Mouse (Mus musculus) frontal cortex, adult (tissue): ENCODE results near the gene Gtf2h1.

ENCODE experiments used
- ATAC-seq: cut with Nextera tagmentation; 2 replicates; pipeline ENCODE4 v1.9.2; 2017; ENCODE audit warnings: mild to moderate bottlenecking, moderate library complexity, mixed read lengths; ENCODE audit not compliant: low TSS enrichment

Gtf2h1 gene

GRCm38 (mm10) chr7:46851026-46851425 is 55.1 kb downstream of the Gtf2h1 start:
- no peak for ATAC-seq

- no peak for ATAC-seq
Observed at GRCm38 (mm10) chr7:46852666-46853065, 56.8 kb downstream of the Gtf2h1 start.

GRCm38 (mm10) chr7:46853365-46853764 is 57.5 kb downstream of the Gtf2h1 start:
- ATAC-seq: no peak

GRCm38 (mm10) chr7:46855866-46856560 is 60.1 kb downstream of the Gtf2h1 start:
- no peak for ATAC-seq

GRCm38 (mm10) chr7:46857436-46857835 is 61.5 kb downstream of the Gtf2h1 start:
- no peak for ATAC-seq

- ATAC-seq: peak; percentile 34; the same call in 1 of the 2 replicates
Observed at GRCm38 (mm10) chr7:46859031-46859430, 63.1 kb downstream of the Gtf2h1 start.

- no peak for ATAC-seq
Observed at GRCm38 (mm10) chr7:46860996-46861395, 65.1 kb downstream of the Gtf2h1 start, which contains the start of gene Ldhc. TSS of gene Ldhc (plus strand) at chr7:46861203.

GRCm38 (mm10) chr7:46871988-46872387 is 76.1 kb downstream of the Gtf2h1 start:
- ATAC-seq: no peak
